Mouse (Mus musculus): ENCODE results near the gene Yeats4. TPM values are rescaled to one million over a fixed set of nuclear protein-coding genes. Genes with fewer than 3 reads are reported as not detected.
A peak's percentile ranks its signal among the peaks of the same experiment; 100 is the strongest.

The Yeats4 gene
- 86.6 and 95.3 TPM in 2 replicates for polyA plus RNA-seq (2015; fragmentation: Nextera tagmentation; extraction: Ambion mirVana)

- Histone ChIP-seq H3K27me3 (replicated peaks) (no peaks in the 10 kb centered on the region), H3K4me2 (peak within 1 kb of the TSS; percentile 89), H3K27ac (replicated peaks) (peak within 1 kb of the TSS; percentile 98), H3K4me3 (replicated peaks) (peak within 1 kb of the TSS; percentile 61), H3K9me3 (replicated peaks) (no peaks in the 10 kb centered on the region), H3K4me1 (peaks cover 19% of the 10 kb centered on the region), H3K9ac (replicated peaks) (peak within 1 kb of the TSS; percentile 82), H3K36me3 (peaks cover 29% of the 10 kb centered on the region)
- peak; percentile 96 for ATAC-seq (ENCODE audit: low FRiP score)
- under 1% methylated on average over 63 of the region's 63 CpGs for WGBS
Observed at GRCm38 (mm10) chr10:117224102-117224990, at the start of gene Yeats4. Gene Yeats4 (minus strand): TSS chr10:117224507.

DNA sequence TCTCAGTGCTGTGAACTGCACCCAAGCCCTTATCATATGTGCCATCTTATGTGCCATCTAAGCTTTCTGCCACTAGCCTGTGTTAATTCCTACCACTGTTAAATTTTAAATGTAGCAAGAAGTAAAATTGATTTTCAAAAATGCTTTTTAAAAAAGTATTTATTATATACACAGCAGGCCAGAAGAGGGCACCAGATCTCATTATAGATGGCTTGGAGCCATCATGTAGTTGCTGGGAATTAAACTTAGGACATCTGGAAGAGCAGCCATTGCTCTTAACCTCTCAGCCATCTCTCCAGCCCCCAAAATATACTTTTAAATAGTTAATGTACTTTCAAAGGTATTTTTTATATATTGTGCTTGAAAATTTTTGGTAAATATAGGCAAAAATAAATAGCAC, 47.7 kb upstream of the Yeats4 start:
- Histone ChIP-seq H3K27ac (replicated peaks) (no peak overlapping the region), H3K4me1 (no peaks in the 10 kb centered on the region), H3K36me3 (no peaks in the 10 kb centered on the region), H3K4me3 (replicated peaks) (no peak overlapping the region), H3K4me2 (no peak overlapping the region), H3K9ac (replicated peaks) (no peak overlapping the region), H3K27me3 (replicated peaks) (no peaks in the 10 kb centered on the region), H3K9me3 (replicated peaks) (no peaks in the 10 kb centered on the region)
- ATAC-seq (ENCODE audit: low FRiP score), result no peak

- Histone ChIP-seq H3K27me3 (replicated peaks) (no peaks in the 10 kb centered on the region), H3K4me3 (replicated peaks) (no peak overlapping the region), H3K4me1 (no peaks in the 10 kb centered on the region), H3K36me3 (no peaks in the 10 kb centered on the region), H3K4me2 (no peak overlapping the region), H3K27ac (replicated peaks) (no peak overlapping the region), H3K9ac (replicated peaks) (no peak overlapping the region), H3K9me3 (replicated peaks) (no peaks in the 10 kb centered on the region)
- no peak for ATAC-seq (ENCODE audit: low FRiP score)
Observed at GRCm38 (mm10) chr10:117259870-117260269, 35.6 kb upstream of the Yeats4 start.

GRCm38 (mm10) chr10:117238603-117239002, 14.3 kb upstream of the Yeats4 start, which contains the start of gene 9530003J23Rik:
Gene 9530003J23Rik (minus strand): TSS chr10:117238703.
- no peak within 1 kb of the TSS for H3K4me2 ChIP-seq
- WGBS, result 90% methylated on average over 12 of the region's 12 CpGs

DNA sequence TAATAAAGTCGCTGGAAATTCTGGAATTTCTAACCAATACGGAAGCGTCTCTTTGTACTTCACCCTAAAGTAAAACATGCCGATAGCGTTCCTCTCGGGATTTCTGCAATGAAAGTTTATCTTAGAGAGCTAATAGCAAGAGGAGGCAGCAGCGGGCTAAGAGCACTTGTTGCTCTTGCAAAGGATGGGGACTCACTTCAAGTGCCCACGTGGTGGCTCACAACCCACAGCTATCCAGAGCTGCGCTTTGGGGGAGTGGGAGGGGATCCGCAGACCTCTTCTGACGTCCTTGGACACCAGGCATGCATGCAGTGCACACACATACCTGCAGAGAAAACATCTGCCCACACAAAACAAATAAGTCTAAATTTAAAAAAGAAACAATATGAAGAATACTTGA, 11.6 kb upstream of the Yeats4 start:
- Histone ChIP-seq H3K9me3 (replicated peaks) (no peaks in the 10 kb centered on the region), H3K27me3 (replicated peaks) (no peaks in the 10 kb centered on the region), H3K4me3 (replicated peaks) (no peak overlapping the region), H3K9ac (replicated peaks) (no peak overlapping the region), H3K4me2 (no peak overlapping the region), H3K36me3 (no peaks in the 10 kb centered on the region), H3K27ac (replicated peaks) (no peak overlapping the region), H3K4me1 (no peaks in the 10 kb centered on the region)
- no peak for ATAC-seq (ENCODE audit: low FRiP score)
- WGBS, result 67% methylated on average over 11 of the region's 11 CpGs

More at GRCm38 (mm10) chr10:117238603-117239002, 14.3 kb upstream of the Yeats4 start, which contains the start of gene 9530003J23Rik:
- Histone ChIP-seq H3K27ac (replicated peaks) (no peak within 1 kb of the TSS), H3K9ac (replicated peaks) (no peak within 1 kb of the TSS), H3K9me3 (replicated peaks) (no peaks in the 10 kb centered on the region), H3K4me3 (replicated peaks) (no peak within 1 kb of the TSS), H3K36me3 (no peaks in the 10 kb centered on the region), H3K4me1 (no peaks in the 10 kb centered on the region), H3K27me3 (replicated peaks) (no peaks in the 10 kb centered on the region)
- no peak for ATAC-seq (ENCODE audit: low FRiP score)

GRCm38 (mm10) chr10:117234825-117235224, 10.5 kb upstream of the Yeats4 start:
- no peaks in the 10 kb centered on the region for H3K9me3 ChIP-seq (replicated peaks)
- ATAC-seq (ENCODE audit: low FRiP score), result no peak
- 81% methylated on average over 4 of the region's 4 CpGs for WGBS
- no peaks in the 10 kb centered on the region for H3K27me3 ChIP-seq (replicated peaks)
- H3K36me3 ChIP-seq, result no peaks in the 10 kb centered on the region
- H3K4me3 ChIP-seq (replicated peaks), result no peak overlapping the region
- H3K4me1 ChIP-seq, result no peaks in the 10 kb centered on the region
- H3K9ac ChIP-seq (replicated peaks), result no peak overlapping the region
- H3K27ac ChIP-seq (replicated peaks), result no peak overlapping the region
- no peak overlapping the region for H3K4me2 ChIP-seq

- ATAC-seq (ENCODE audit: low FRiP score), result no peak
- no peaks in the 10 kb centered on the region for H3K36me3 ChIP-seq
- no peak overlapping the region for H3K9ac ChIP-seq (replicated peaks)
- peaks cover 4% of the 10 kb centered on the region for H3K4me1 ChIP-seq
- H3K4me2 ChIP-seq, result no peak overlapping the region
- no peaks in the 10 kb centered on the region for H3K9me3 ChIP-seq (replicated peaks)
- WGBS, result 78% methylated on average over 16 of the region's 16 CpGs
- no peaks in the 10 kb centered on the region for H3K27me3 ChIP-seq (replicated peaks)
- no peak overlapping the region for H3K27ac ChIP-seq (replicated peaks)
- no peak overlapping the region for H3K4me3 ChIP-seq (replicated peaks)
Observed at GRCm38 (mm10) chr10:117229826-117230225, 5.5 kb upstream of the Yeats4 start.

GRCm38 (mm10) chr10:117226002-117226401, 1.7 kb upstream of the Yeats4 start:
- Histone ChIP-seq H3K4me1 (peaks cover 19% of the 10 kb centered on the region), H3K36me3 (peaks cover 15% of the 10 kb centered on the region), H3K9ac (replicated peaks) (no peak overlapping the region), H3K4me3 (replicated peaks) (no peak overlapping the region), H3K27ac (replicated peaks) (no peak overlapping the region), H3K27me3 (replicated peaks) (no peaks in the 10 kb centered on the region), H3K4me2 (no peak overlapping the region), H3K9me3 (replicated peaks) (no peaks in the 10 kb centered on the region)
- ATAC-seq (ENCODE audit: low FRiP score), result no peak
- WGBS, result 94% methylated on average over 3 of the region's 3 CpGs

GRCm38 (mm10) chr10:117225094-117225493, 787 bp upstream of the Yeats4 start:
- Histone ChIP-seq H3K4me2 (peak overlapping the region; percentile 89), H3K9me3 (replicated peaks) (no peaks in the 10 kb centered on the region), H3K4me3 (replicated peaks) (peak overlapping the region; percentile 61), H3K36me3 (peaks cover 23% of the 10 kb centered on the region), H3K9ac (replicated peaks) (peak overlapping the region; percentile 82), H3K27me3 (replicated peaks) (no peaks in the 10 kb centered on the region), H3K27ac (replicated peaks) (peak overlapping the region; percentile 98; the same call in 1 of the 2 replicates), H3K4me1 (peaks cover 19% of the 10 kb centered on the region)
- no peak for ATAC-seq (ENCODE audit: low FRiP score)
- 57% methylated on average over 8 of the region's 8 CpGs for WGBS

GRCm38 (mm10) chr10:117223758-117224101, 577 bp downstream of the Yeats4 start:
- WGBS, result 0% methylated on average over 9 of the region's 9 CpGs
- peak overlapping the region; percentile 82 for H3K9ac ChIP-seq (replicated peaks)
- H3K27me3 ChIP-seq (replicated peaks), result no peaks in the 10 kb centered on the region
- H3K4me2 ChIP-seq, result peak overlapping the region; percentile 89
- H3K4me1 ChIP-seq, result peaks cover 19% of the 10 kb centered on the region
- H3K4me3 ChIP-seq (replicated peaks), result peak overlapping the region; percentile 61
- no peaks in the 10 kb centered on the region for H3K9me3 ChIP-seq (replicated peaks)
- H3K27ac ChIP-seq (replicated peaks), result peak overlapping the region; percentile 98
- H3K36me3 ChIP-seq, result peaks cover 30% of the 10 kb centered on the region
- ATAC-seq (ENCODE audit: low FRiP score), result peak; percentile 59; the same call in 1 of the 2 replicates

- Histone ChIP-seq H3K4me1 (peaks cover 19% of the 10 kb centered on the region), H3K4me3 (replicated peaks) (no peak overlapping the region), H3K27me3 (replicated peaks) (no peaks in the 10 kb centered on the region), H3K27ac (replicated peaks) (no peak overlapping the region), H3K36me3 (peaks cover 39% of the 10 kb centered on the region), H3K9ac (replicated peaks) (no peak overlapping the region), H3K4me2 (peak overlapping the region; percentile 89), H3K9me3 (replicated peaks) (no peaks in the 10 kb centered on the region)
- no peak for ATAC-seq (ENCODE audit: low FRiP score)
- WGBS, result 73% methylated on average over 3 of the region's 3 CpGs
Observed at GRCm38 (mm10) chr10:117222821-117223220, 1.5 kb downstream of the Yeats4 start.

DNA sequence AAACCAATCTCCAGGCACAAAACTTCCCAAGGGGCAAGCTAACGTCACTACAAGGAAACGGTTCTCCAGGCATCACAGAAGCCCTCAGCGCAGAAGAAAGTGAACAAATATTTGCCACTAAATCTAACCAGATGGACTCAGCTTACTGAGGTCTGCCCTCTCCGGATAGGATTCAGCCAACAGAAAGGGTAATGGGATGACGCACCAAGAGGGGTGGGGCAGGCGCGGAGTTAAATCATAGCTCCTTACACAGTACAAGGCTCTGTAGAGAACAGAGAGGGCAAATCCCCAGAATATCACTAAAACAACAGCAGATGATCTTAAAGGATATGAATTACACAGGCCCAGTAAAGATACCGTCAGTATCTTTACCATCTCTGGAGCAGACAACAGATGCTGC, 6.0 kb downstream of the Yeats4 start:
- Histone ChIP-seq H3K27ac (replicated peaks) (no peak overlapping the region), H3K27me3 (replicated peaks) (no peaks in the 10 kb centered on the region), H3K9ac (replicated peaks) (no peak overlapping the region), H3K4me1 (peaks cover 9% of the 10 kb centered on the region), H3K4me2 (no peak overlapping the region), H3K36me3 (peaks cover 73% of the 10 kb centered on the region), H3K9me3 (replicated peaks) (no peaks in the 10 kb centered on the region), H3K4me3 (replicated peaks) (no peak overlapping the region)
- no peak for ATAC-seq (ENCODE audit: low FRiP score)
- 94% methylated on average over 8 of the region's 8 CpGs for WGBS

All from neural tube, embryonic 15.5 days (tissue).